18 mouse cellular contexts compared by ENCODE assay signal in the genomic region with DNA sequence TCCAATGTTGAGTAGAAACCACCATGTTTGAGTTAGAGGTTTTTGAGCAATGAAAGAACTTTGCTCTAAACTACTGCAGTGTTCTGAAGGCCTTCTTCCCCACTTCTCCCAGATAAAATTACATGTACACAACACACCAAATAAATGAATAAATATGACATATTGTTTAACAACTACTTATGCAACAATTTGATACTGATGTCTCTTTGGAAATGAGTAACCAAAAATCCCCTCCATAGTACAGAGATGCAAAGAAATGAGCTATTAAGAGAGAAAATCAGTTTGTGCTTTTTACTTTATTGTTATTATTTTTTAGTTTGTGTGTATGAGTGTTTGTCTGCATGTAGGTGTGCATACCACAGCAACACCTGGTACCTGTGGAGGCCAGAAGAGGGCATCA.
"Had no signal": no experiment of that assay in that cellular context is flagged by ENCODE, and none has a peak within 500 bp of the region (broad histone marks: within the 10 kb centered on the region; RNA-seq: fewer than 3 reads in every experiment).

No protein-coding gene starts in this region.

- DNase-seq: liver, postnatal 0 days; lung, adult 2 months; lung, postnatal 14 days; lung, postnatal 36 days; retina, postnatal 1 day; right cerebral cortex, adult 18-20 months; right cerebral cortex, postnatal 25 days; right cerebral cortex, postnatal 4 days; spleen, adult 18-20 months; thymus, adult 18-20 months; thymus, postnatal 36 days had no signal

- H3K9ac ChIP-seq: liver, postnatal 0 days; lung, embryonic 15.5 days; midbrain, embryonic 13.5 days; midbrain, embryonic 15.5 days; neural tube, embryonic 12.5 days had no signal

- H3K4me3 ChIP-seq: lung, embryonic 15.5 days; midbrain, embryonic 13.5 days; midbrain, embryonic 15.5 days; neural tube, embryonic 12.5 days had no signal

- ATAC-seq: liver, postnatal 0 days; lung, postnatal 0 days; midbrain, embryonic 13.5 days; midbrain, embryonic 15.5 days had no signal

- H3K27ac ChIP-seq: lung, embryonic 15.5 days; macrophage; neural tube, embryonic 12.5 days had no signal

- H3K36me3 ChIP-seq: lung, embryonic 15.5 days; midbrain, embryonic 13.5 days; midbrain, embryonic 15.5 days; neural tube, embryonic 12.5 days had no signal

- H3K27me3 ChIP-seq: lung, embryonic 15.5 days; midbrain, embryonic 15.5 days had no signal

- H3K4me2 ChIP-seq: lung, embryonic 15.5 days; midbrain, embryonic 11.5 days; midbrain, embryonic 13.5 days; midbrain, embryonic 15.5 days; neural tube, embryonic 12.5 days had no signal

- H3K9me3 ChIP-seq: lung, embryonic 15.5 days; midbrain, embryonic 13.5 days; midbrain, embryonic 15.5 days; neural tube, embryonic 12.5 days had no signal
